Mouse (Mus musculus) lung, postnatal 25 days (tissue): ENCODE results near the gene Gm7697.
"Not testable (repeated sequence)": the region's sequence is repeated elsewhere in the genome, so short reads cannot be mapped to it uniquely, and the experiment has no call there.

Experiments used
- DNase-seq: peaks from one replicate; pipeline ENCODE4 v3.0.0; 2022; ENCODE audit warnings: low spot score

Gm7697 gene

GRCm38 (mm10) chr8:69522876-69523275 is at the start of gene Gm7697:
Gm7697 (minus strand) TSS chr8:69522976.
- DNase-seq, result not testable (repeated sequence)

GRCm38 (mm10) chr8:69551249-69551648 is 28.5 kb upstream of the Gm7697 start:
- DNase-seq, result not testable (repeated sequence)

- DNase-seq, result not testable (repeated sequence)
These were observed 26.8 kb upstream of the Gm7697 start for GRCm38 (mm10) chr8:69549556-69549955.

GRCm38 (mm10) chr8:69548114-69548513 is 25.3 kb upstream of the Gm7697 start:
- not testable (repeated sequence) for DNase-seq

- not testable (repeated sequence) for DNase-seq
These were observed 24.4 kb upstream of the Gm7697 start for GRCm38 (mm10) chr8:69547208-69547607.

GRCm38 (mm10) chr8:69545020-69545419 is 22.2 kb upstream of the Gm7697 start:
- not testable (repeated sequence) for DNase-seq

GRCm38 (mm10) chr8:69544511-69544910 is 21.7 kb upstream of the Gm7697 start:
- DNase-seq, result not testable (repeated sequence)

GRCm38 (mm10) chr8:69543984-69544383 is 21.2 kb upstream of the Gm7697 start:
- not testable (repeated sequence) for DNase-seq

GRCm38 (mm10) chr8:69540764-69541163 is 18.0 kb upstream of the Gm7697 start:
- not testable (repeated sequence) for DNase-seq

GRCm38 (mm10) chr8:69540331-69540730 is 17.6 kb upstream of the Gm7697 start:
- not testable (repeated sequence) for DNase-seq

- DNase-seq, result not testable (repeated sequence)
These were observed 47.8 kb downstream of the Gm7697 start for GRCm38 (mm10) chr8:69474946-69475345.

GRCm38 (mm10) chr8:69453465-69453864 is 69.3 kb downstream of the Gm7697 start, which contains the start of gene Gm9495:
Gm9495 (minus strand) TSS chr8:69453565.
- DNase-seq, result not testable (repeated sequence)
